Mouse (Mus musculus) gastrocnemius, adult 2 months (tissue): ENCODE data around the gene Ephb2. TPM values are rescaled to one million over a fixed set of nuclear protein-coding genes. Genes with fewer than 3 reads are reported as not detected.
A peak's percentile ranks its signal among the peaks of the same experiment; 100 is the strongest.

ENCODE experiments used
- DNase-seq: peaks from one replicate; pipeline ENCODE4 v3.0.0; 2022
- H3K27ac ChIP-seq: fragments of 200-600 bp; 2 replicates; pipeline ENCODE4 v1.8.1; 2022; ENCODE audit warnings: mild to moderate bottlenecking
- H3K4me3 ChIP-seq: fragments of 200-600 bp; 2 replicates; pipeline ENCODE4 v1.8.1; 2022; ENCODE audit warnings: mild to moderate bottlenecking, moderate library complexity
- CTCF ChIP-seq: fragments of 200-600 bp; IDR thresholded peaks from 2 replicates; pipeline ENCODE4 v1.8.1; 2022; ENCODE audit warnings: antibody characterized with exemption, mild to moderate bottlenecking, moderate library complexity
- intact Hi-C: fragments of 180-260 bp; cut with DNase I; formaldehyde crosslinking; loops from one replicate; pipeline ENCODE4 v1.15.1; 2025
- total RNA-seq, 2 experiments: library from RNA; stranded (reverse); gene quantifications; 2 replicates each; pipeline ENCODE4 v1.2.3; 2021

Ephb2 gene
- total RNA-seq, 2 experiments from 2014 or later: 0.26 to 1.9 TPM

DNA sequence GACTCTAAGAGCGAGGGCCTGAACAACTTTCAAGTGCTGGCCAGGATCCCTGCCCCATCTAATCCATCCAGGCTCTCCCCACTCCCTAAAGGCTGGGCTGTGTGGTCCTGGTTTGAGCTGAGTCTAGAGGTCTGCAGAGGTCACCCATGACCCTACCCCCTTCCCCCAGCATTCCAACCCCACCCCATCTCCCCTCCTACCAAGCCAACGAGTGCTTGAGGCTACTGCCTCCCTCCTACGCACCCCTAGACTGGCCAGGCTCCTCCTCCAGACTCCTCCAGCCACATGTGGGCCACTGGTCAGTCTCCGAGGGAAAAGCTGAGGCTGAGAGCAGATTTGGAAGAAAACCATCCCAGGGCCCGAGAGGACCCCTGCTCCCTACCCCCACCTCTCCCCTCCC, 72.4 kb downstream of the Ephb2 start:
- DNase-seq: no peak
- no peak for TF ChIP-seq CTCF
- Histone ChIP-seq H3K4me3 (no peak overlapping the region), H3K27ac (0 out of 2 replicates have a peak overlapping the region, but pooled peaks have one; percentile 5)
- intact Hi-C loops: no loop called here

DNA sequence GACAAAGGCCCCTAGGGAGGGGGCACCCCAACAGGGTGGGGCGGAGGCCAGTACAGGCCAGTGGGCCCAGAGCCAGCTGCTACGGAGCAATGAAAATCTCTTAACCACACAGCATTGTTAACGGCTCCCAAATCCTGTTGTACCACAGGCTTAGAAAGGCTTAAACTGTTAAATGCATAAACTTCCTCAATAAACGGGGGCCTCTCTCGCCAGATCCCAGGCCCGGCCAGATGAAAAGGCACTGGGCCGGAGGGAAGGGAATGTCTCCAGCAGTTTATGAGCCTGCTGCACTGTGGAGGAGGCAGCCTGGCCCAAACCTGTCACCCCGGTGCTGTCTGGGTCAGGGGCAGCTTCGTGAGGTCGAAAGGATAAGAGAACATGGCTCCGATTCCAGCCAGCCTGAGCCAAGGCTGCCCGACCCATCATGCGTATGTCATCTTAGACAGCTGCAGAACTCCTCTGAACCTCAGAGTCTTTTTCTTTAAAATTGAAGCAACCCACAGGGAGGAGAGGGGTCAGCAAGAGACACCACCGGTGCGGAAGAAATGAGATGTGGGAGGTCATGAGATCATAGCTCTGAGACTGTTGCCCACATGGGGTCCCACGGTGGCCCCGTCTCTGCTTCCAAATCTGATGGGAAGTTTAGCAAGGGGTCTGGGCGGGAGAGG, 73.9 kb downstream of the Ephb2 start:
- TF ChIP-seq CTCF: no peak
- Histone ChIP-seq H3K4me3 (no peak overlapping the region), H3K27ac (peak overlapping the region; percentile 31; the same call in 1 of the 2 replicates)
- intact Hi-C loops: no loop called here
- DNase-seq: no peak

DNA sequence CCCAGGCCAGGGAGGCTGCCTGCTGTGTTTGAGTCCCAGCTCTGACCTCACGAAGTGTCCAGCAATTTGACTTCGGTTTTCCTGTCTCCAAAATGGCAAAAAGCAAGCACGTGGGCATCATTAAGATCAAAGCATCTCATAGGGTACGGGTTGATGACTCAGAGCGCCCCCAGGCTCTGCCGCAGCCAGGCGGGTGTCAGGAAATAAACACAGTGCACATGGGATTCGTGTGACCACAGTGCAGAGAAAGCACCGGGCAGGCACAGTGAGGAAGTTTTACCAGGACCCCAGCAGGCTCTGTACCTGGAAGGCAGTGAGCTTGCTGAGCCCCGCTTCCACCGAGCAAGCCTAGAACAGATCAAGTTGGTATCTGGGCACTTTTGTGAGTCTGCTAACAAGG, 74.9 kb downstream of the Ephb2 start:
- no peak for TF ChIP-seq CTCF
- no peak for DNase-seq
- Histone ChIP-seq H3K4me3 (no peak overlapping the region), H3K27ac (no peak overlapping the region)
- intact Hi-C loops: no loop called here

DNA sequence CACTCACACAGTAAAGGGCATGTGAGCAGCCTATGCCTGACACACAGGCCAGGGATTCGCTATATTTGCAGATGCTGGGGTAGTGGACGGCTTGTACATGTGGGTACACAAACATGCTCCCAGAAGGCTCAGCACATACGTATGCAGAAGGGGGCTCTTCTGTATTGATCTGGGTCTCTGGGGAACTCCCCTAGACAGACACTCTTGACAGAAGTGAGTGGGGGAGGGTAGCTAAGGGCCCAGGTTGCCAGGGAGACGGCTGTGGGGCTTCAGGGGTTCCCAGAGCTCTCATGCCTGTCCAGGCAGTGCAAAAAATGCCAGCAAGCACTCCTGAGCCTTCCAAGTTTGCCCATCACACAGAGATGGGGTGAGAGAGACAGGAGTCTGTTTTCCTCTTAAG, 78.7 kb downstream of the Ephb2 start:
- DNase-seq: no peak
- Histone ChIP-seq H3K27ac (no peak overlapping the region), H3K4me3 (no peak overlapping the region)
- no peak for TF ChIP-seq CTCF
- intact Hi-C loops: no loop called here

DNA sequence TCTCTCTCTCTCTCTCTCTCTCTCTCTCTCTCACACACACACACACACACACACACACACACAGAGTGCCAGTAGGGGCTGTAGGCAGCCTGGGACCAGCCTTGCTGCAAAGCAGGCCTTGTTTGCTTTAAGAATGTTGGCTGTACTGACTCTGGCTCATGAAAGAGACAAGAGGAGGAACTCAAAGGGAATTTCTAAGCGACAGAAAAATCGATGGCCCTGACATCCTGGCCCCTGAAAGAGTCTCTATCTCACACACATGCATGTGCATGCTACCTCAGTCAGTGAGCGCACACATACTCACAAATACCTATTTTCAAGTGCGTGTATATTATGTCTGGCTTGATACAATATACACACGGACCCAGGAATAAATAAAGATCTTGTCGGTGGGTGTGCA, 79.3 kb downstream of the Ephb2 start:
- Histone ChIP-seq H3K27ac (no peak overlapping the region), H3K4me3 (no peak overlapping the region)
- no peak for TF ChIP-seq CTCF
- DNase-seq: no peak
- intact Hi-C loops: no loop called here

DNA sequence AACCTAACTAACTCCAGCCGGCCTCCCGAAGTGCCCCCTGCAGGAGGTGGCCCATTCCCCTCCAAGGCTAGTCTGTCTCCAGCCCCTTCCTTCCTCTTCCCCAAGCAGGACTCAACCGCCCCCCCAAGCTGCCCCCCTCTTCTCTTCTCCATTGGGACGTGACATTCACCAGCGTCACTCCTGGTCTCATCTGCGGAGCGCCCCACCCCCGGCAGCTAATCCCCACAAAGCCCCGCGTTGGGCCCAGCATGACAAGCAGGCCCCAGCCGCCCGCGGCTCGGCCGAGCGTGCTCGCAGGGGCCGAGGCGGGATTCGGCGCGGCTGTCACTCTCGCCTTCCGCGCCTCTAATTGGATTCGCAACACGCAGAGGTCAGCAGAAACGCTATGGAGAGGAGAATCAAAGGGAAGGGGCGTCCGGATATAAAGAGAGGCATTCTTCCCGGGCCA, 80.4 kb downstream of the Ephb2 start:
- DNase-seq: peak; percentile 40
- TF ChIP-seq CTCF: no peak
- intact Hi-C loops: no loop called here
- Histone ChIP-seq H3K27ac (peak overlapping the region; percentile 28; the same call in 1 of the 2 replicates), H3K4me3 (peak overlapping the region; percentile 60)

DNA sequence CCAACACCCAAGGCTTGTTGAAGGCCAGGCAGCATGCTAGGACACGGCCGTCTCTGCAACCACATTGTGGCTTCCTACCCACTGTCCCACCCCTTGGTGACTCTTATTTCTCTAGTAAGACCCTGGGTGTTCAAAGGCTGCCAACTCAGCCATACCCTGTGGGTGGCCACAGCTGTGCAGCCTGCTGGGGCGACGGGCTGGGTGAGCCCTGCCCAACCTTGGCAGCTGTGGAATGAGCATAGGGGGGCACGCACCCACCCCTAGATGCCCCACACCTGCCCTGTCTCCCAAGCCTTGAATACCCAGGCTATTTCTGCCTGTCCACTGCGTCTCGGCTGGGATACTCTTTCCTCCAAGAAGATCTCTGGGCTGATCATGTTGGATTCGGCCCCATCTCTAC, 81.5 kb downstream of the Ephb2 start:
- DNase-seq: no peak
- no peak for TF ChIP-seq CTCF
- H3K4me3 ChIP-seq: no peak overlapping the region
- H3K27ac ChIP-seq: no peak overlapping the region
- intact Hi-C loops: no loop called here

DNA sequence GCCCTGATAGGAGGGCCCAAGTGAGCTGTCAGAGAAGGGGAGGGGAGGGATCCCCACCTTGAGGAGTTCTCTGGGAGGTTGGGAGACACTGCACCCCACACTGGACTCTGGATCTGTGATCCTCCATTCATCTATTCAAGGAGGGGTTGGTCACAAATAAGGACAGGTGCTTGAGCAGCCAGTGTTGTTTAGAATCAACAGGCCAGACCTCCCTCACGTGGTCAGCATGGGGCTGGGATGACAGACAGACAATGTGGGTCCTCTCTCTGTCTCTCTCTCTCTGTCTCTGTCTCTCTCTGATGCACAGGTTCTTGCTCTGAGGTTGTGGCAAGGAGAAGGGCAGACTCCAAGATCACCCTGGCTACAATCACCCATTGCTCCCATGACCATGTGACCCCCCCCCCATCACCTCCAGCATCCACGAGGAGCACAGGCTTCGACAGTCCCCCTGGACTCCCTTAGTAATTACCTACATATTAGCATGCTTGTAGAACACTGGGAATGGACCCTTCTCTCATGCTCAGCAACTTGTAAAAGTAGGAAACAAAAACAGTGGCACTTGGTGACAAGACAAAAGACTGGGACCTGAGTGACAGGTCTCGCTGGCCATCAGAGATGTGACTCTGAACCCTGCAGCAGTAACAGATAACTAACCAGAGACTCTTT, 84.3 kb downstream of the Ephb2 start:
- Histone ChIP-seq H3K4me3 (no peak overlapping the region), H3K27ac (no peak overlapping the region)
- DNase-seq: no peak
- intact Hi-C loops: no loop called here
- no peak for TF ChIP-seq CTCF

DNA sequence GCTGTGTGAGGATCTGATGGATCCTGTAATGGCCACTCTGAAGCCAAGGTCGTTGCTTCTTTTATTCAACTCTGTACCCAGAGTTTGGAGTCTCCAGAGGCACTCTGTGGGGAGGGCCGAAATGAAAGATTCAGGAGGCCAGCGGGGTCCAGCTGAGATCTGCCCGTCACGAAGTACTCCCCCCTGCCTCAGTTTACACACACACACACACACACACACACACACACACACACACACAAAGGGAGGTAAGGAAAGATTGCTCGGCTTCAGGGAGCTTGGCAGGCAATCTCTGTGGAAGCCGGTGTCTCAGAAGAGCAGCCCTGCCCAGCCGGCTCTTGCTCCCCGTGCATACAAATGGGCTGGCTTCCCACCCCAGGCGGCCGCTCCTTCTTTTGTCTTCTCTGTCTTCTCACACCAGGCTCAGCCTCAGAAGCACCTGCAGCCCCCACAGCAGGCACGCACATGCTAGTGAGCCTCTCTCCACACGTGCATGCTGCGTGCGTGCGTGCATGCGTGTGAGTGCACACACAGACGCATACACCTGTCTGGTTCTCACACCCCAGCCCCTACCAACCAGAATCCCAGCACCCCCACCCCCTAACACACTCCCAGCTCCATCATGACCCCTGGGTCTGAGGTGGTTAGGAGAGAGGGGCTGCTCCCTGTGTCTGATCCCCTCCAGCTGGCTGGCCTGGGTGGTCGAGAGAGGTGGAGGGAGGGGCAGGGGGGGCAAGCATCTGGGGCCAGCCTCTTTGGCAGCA, 85.0 kb downstream of the Ephb2 start:
- Histone ChIP-seq H3K4me3 (no peak overlapping the region), H3K27ac (no peak overlapping the region)
- no peak for TF ChIP-seq CTCF
- intact Hi-C loops: no loop called here
- DNase-seq: no peak

DNA sequence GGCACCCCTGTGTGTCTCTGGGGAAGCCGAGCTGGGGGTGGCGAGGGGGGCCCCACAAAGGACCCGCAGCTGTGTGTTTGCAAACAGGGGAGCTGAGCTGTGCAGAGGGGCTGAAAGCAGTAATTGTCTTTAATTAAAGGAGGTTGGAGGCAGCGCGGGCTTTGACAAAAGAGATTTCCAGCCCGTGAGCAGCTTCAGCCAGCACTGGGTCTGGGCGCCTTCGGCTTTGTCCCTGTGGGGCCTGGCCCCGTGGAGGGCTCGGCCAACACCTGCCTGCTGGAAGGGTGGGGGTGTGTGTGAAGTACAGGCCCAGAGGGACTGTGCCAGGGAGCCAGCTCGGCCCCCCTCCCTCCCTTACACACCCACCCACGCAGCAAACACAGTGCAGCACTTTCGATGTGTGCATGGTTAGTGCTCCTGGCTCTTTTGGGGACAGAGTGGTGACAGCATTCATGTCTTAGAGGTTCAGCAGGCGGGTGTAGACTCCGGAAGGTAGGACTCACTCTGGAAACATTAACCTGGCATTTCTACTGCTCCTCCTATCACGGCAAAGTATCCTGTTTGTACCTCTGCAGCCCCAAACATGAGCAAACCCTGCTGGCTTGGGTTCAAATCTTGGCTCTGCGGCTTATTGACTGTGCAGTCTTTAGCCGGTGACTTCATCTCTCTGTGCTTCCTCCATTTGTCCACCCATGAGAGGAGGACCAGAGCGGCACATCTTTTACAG, 85.8 kb downstream of the Ephb2 start:
- no peak for TF ChIP-seq CTCF
- no peak overlapping the region for H3K27ac ChIP-seq
- no peak for DNase-seq
- H3K4me3 ChIP-seq: no peak overlapping the region
- intact Hi-C loops: no loop called here

DNA sequence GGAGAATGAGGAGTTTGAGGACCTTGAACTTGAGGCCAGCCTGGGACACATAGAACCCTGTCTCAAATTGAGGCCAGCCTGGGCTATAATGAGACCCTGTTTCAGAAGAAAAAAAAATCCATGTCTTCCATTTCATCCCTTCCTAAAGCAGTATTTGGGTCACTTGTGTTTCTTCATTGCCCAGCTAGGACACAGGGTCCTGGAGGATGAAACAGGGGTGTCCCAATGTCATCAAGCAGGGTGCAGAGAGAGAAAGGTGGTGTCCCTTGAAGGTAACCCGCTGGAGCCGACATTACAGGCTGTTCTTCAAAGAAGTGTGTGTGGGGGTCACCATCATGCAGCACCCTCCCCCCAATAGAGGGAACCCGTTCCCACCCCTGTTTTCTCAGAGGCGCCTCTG, 86.4 kb downstream of the Ephb2 start:
- Histone ChIP-seq H3K4me3 (no peak overlapping the region), H3K27ac (no peak overlapping the region)
- TF ChIP-seq CTCF: no peak
- intact Hi-C loops: no loop called here
- DNase-seq: no peak

DNA sequence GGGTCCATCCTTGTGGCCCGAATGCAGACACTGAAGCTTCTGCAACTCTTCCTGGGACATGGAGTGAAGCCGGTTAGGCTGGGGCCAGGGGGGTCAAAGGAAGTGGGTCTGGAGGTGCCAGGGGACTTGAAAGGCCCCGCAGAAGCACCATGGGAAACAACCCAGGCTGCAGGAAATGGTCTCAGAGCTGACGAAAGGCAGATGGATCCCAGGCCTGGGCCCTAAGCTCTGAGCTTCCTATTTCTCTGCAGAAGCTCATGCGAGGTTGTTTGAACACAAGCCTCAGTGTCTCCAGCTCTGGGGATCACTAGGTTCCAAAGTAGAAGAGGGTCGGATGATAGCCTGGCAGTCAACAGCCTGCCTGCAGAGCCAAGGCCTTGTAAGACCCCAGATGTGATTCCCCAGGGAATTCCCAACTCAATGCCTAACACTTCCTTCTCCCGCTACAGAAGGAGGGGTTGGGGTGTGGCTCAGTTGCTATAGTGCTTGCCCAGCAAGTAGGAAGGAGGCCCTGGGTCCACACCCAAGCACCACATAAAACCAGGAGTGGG, 86.9 kb downstream of the Ephb2 start:
- no peak for DNase-seq
- no peak overlapping the region for H3K4me3 ChIP-seq
- TF ChIP-seq CTCF: no peak
- no peak overlapping the region for H3K27ac ChIP-seq
- intact Hi-C loops: no loop called here
